Mouse (Mus musculus) G1E-ER4 (cell line): Measurements from ENCODE around the gene Lix1. TPM values are rescaled to one million over a fixed set of nuclear protein-coding genes. Genes with fewer than 3 reads are reported as not detected.

Source experiments
- GATA1 ChIP-seq: IDR thresholded peaks from one replicate; pipeline ENCODE4 v1.8.0; 2012; ENCODE audit warnings: low read length, inconsistent platforms
- polyA plus RNA-seq: library from polyadenylated mRNA; stranded (reverse); fragments of >175 nt; gene quantifications from 2 replicates; pipeline ENCODE4 v1.2.3, GENCODE M21; 2012

The Lix1 gene
- polyA plus RNA-seq, 1 experiment: not detected

- no peak for TF ChIP-seq GATA1
Measured at GRCm38 (mm10) chr17:17408137-17408536, 5.7 kb downstream of the Lix1 start.

DNA sequence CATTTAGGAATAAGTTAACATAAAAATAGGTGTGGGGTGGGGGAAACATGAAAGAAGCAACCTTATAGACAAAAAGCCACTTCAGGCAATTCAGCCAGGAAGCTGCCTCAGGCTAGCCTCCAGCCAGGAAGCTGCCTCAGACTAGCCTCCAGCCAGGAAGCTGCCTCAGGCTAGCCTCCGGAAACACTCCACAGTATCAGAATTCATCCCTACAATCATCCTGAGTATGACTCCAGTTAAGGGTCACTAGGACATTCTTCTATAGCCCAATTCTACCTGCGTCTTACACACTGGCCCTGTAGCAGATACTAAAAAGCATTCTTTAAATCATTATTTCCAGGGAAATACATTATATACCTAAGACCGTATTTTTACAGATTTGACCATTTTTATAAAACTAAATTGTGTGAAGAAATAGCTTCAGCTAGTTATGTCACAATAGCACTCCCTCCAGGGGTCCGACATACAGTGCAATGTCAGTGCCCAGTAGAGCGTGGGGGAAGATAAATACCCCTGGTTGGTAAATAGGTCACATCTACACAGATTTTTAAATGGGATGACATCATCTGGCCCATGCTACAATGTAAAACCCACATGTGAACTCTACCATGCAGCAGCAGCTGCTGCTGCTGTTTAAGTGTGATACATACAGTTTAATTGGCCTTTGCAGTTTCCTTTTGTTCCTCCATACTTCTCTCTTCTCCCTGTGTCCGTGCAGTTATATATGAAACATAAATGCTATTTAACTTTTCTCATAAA, 6.4 kb downstream of the Lix1 start:
- TF ChIP-seq GATA1: no peak

GRCm38 (mm10) chr17:17409601-17410000, 7.1 kb downstream of the Lix1 start:
- no peak for TF ChIP-seq GATA1

GRCm38 (mm10) chr17:17411443-17411842, 9.0 kb downstream of the Lix1 start:
- TF ChIP-seq GATA1: no peak

GRCm38 (mm10) chr17:17412176-17412575, 9.7 kb downstream of the Lix1 start:
- no peak for TF ChIP-seq GATA1

DNA sequence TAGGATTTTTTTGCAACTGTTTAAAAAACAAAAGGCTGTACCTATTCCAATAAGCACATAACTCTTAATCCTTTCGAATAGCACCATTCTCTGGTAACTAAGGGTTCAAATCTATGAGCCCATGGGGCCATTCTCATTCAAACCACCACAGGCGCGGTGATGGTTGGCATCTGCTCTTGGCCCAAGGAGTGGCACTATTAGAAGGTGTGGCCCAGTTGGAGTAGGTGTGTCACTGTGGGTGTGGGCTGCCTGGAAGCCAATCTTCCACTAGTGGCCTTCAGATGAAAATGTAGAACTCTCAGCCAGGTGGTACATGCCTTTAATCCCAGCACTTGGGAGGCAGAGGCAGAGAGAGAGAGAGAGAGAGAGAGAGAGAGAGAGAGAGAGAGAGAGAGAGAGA, 11.7 kb downstream of the Lix1 start:
- TF ChIP-seq GATA1: no peak

GRCm38 (mm10) chr17:17424609-17425307, 22.3 kb downstream of the Lix1 start:
- no peak for TF ChIP-seq GATA1

DNA sequence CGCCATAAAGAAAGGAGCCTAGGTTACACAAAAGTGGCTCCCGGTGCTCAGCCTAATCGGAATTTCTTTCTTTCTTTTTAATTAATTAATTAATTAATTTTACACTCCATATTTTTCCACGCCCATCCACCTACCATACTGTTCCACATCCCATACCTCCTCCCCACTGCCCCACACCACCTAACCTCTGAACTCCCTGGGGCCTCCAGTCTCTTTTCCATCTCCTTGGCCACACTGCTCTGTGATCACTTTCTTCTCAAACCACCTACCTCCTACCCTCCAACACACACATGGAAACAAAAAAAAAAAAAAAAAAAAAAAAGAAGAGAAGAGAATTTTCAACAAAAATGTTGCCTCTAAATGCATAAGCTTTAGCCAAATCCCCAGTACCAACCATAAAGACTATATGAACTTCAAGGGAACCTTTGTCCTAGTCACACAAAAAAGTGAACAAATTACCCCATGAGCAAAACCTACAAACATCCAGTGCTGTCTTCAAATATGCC, 22.9 kb downstream of the Lix1 start:
- TF ChIP-seq GATA1: no peak

GRCm38 (mm10) chr17:17425906-17426305, 23.4 kb downstream of the Lix1 start:
- no peak for TF ChIP-seq GATA1

DNA sequence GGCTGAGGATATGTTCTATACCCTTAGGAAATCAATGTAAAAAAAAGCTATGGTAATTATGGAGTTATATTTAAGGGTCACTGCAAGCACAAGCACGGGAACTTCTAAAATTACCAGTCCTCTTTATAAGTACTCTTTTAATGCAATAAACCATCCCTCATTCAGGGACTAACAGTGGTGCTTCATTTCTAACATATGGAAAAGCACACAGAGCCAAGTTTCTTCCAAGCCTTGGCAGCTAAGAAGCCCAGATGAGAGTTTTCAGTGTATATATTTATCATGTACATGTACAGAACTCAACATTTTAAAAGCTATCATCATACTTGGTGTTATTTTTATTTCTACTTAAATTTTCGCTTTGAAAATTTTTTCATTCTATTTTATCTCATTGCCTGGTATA, 26.4 kb downstream of the Lix1 start:
- TF ChIP-seq GATA1: no peak

GRCm38 (mm10) chr17:17433679-17434078, 31.2 kb downstream of the Lix1 start:
- no peak for TF ChIP-seq GATA1

DNA sequence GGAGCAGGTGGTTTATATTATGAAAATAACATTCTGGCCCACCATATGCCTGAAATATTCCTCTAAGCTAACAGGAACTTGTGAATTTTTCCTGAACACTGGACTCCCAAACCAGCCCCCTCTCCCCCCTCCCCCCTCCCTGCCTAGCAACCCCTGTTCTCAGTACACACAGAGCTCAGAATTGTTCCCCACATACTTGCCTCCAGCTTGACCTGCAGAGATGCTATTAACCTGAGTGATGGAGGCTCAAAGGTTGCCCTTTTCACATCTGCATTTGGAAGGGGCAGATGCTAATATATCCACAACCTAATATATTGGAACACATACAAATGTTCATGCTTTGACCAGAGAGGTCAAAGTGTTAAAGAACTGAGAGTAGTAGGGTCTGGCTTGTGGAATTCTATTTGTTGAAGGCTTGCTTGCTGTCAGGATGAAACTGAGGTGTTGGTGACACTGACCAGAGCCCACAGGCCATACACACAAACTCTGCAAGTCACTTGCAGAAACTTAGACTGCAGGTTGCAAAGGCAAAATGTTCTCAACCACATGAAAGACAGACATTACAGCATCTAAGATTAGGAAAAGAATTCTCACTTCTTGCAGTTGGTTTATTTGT, 36.2 kb downstream of the Lix1 start:
- TF ChIP-seq GATA1: no peak

- no peak for TF ChIP-seq GATA1
Measured at GRCm38 (mm10) chr17:17441876-17442498, 39.5 kb downstream of the Lix1 start.

DNA sequence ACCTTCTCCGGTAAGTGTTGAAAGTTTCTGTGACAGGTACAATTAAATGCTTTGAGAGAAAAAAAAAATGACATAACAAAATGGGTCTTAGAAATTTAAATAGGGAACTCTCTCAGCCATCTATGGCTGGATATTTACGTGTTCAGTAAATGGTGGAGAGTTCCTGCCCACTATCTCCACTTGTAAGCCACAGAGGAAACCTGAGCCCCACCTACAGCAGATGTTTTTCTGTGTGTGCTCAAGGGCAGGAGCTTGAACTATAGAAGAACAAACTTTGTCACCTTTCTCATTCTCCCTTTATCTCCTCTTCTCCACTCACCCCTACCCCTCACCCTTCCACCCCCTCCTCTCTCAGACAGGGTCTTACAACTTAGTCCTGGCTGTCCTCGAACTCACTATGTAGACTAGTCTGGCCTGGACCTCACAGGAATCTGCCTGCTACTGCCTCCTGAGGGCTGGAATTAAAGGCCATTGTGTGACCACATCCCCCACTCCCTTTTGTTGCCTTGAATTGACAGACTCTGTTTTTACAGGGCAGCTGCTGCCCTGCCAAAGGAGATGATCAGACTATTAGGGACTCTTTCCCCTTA, 41.9 kb downstream of the Lix1 start:
- no peak for TF ChIP-seq GATA1

DNA sequence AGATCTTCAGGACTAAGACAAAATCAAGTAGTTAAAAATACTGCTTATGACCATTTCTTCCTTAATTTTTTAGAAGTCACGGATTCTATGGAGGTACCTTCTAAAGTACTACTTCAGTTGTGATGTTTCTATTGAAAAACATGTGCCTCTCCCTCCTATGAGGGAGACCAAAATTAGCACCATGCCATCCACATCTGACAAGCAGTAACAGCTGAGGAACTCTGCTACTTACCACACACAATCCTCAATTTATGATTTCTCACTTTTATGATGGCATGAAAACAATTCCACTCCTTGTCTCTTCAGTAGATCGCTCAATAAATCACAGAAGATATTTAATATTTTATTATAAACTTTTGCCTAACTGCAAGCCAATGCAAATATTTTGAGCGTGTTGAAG, 44.2 kb downstream of the Lix1 start:
- no peak for TF ChIP-seq GATA1

DNA sequence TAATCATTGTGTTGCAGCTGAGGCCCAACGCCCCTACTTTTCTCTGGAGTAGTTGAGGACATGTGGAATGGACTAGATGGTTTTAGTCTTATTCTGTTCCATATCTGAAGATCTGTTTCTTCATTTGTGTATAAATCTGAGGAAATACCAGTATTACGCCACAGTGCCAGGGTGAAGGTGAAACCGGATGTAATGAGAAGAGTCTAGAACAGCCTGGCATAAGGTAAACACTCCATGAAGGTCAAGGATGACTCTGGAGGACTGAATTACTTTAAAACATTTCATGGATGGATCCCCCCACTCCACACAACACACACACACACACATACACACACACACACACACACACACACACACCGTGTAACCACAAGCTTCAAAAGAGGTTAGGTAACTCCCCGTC, 45.3 kb downstream of the Lix1 start:
- TF ChIP-seq GATA1: no peak
